7 mouse cellular contexts compared by ENCODE assay signal in the genomic region with DNA sequence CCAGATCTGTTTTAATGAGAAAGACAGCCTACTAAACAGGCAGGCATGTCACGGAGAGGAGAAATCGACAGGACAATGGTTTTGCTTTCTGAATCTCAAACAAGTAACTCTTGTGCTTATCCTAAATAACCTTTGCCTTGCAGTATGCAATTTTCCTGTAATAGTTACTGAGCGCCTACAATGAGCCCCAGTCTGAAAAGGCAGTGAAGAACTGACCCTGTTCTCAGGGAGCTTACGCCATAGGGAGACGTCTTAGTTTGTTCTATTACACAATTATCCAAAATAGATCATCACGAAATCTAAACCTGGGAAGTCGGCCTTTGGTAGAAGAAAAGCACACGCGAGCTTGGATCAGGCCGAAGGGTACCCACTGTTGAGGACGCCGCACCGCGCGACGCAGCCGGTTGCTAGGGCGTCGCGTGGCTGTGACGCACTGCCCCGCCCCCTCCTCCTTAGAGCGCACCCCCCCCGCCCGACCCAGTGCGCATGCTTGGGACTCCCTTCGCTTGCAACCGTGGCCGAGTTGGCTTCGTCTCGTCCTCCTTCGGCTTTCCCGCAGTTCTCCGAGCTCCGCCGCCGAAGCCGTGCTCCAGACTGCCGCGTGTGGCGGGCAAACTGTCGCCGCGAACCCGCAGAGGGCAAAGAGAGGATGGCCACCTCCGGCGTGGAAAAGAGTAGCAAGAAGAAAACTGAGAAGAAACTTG. TPM values are rescaled to one million over a fixed set of nuclear protein-coding genes. Genes with fewer than 3 reads are reported as not detected.
DNase-seq lines count a peak whose midpoint lies in the region; ATAC-seq and TF ChIP-seq lines count a peak whose summit lies in the region.

A gene (plus strand): TSS at position 500 of the 704 bp plus-strand sequence.

- ATAC-seq in intestine, embryonic 15.5 days, result peak; percentile 99
- ATAC-seq in midbrain, embryonic 12.5 days (ENCODE audit: low FRiP score, low read depth), result peak; percentile 97

- TF ChIP-seq CTCF in small intestine, adult 2 months (IDR thresholded peaks at IDR 0.05; ENCODE audit: extremely low read depth, insufficient read length, insufficient replicate concordance, low read depth, low read length), result no peak

- H3K27ac ChIP-seq in intestine, embryonic 15.5 days, result peak within 1 kb of the TSS; percentile 86
- H3K27ac ChIP-seq in midbrain, embryonic 12.5 days (replicated peaks), result peak within 1 kb of the TSS; percentile 96
- no peak within 1 kb of the TSS; the same call in 1 of the 2 replicates for H3K27ac ChIP-seq in small intestine, adult 2 months (ENCODE audit: insufficient read depth, low read depth, low read length)

- intact Hi-C loops in gastrocnemius, postnatal 36 days (cut with DNase I), result loop anchor here (2.0 kb wide), 1 partner anchor 65 kb away; a partner anchor contains a TSS
- intact Hi-C loops in left cerebral cortex, postnatal 4 days (cut with DNase I), result no loop called here

- H3K4me3 ChIP-seq in intestine, embryonic 15.5 days (replicated peaks), result peak within 1 kb of the TSS; percentile 82
- peak within 1 kb of the TSS; percentile 88 for H3K4me3 ChIP-seq in midbrain, embryonic 12.5 days
- peak within 1 kb of the TSS; percentile 80 for H3K4me3 ChIP-seq in small intestine, adult 2 months (ENCODE audit: low read depth, low read length)

- WGBS in intestine, embryonic 15.5 days, result 2% methylated on average over 47 of the region's 47 CpGs
- 1% methylated on average over 46 of the region's 47 CpGs for WGBS in midbrain, embryonic 12.5 days
- WGBS in small intestine, adult 2 months, result 1% methylated on average over 47 of the region's 47 CpGs

- no peaks in the 10 kb centered on the region for H3K27me3 ChIP-seq in intestine, embryonic 15.5 days (replicated peaks)
- H3K27me3 ChIP-seq in midbrain, embryonic 12.5 days, result no peaks in the 10 kb centered on the region
- H3K27me3 ChIP-seq in small intestine, adult 2 months (ENCODE audit: control insufficient read depth, insufficient read depth, low read length), result no peaks in the 10 kb centered on the region

- H3K9me3 ChIP-seq in intestine, embryonic 15.5 days, result no peaks in the 10 kb centered on the region
- no peaks in the 10 kb centered on the region for H3K9me3 ChIP-seq in midbrain, embryonic 12.5 days

- DNase-seq in adrenal gland, adult 2 months, result peak; percentile 91
- peak; percentile 96 for DNase-seq in embryo, embryonic 11 days
- DNase-seq in gastrocnemius, postnatal 36 days, result peak; percentile 81
- peak; percentile 93 for DNase-seq in left cerebral cortex, postnatal 4 days

- peak within 1 kb of the TSS; percentile 74 for H3K9ac ChIP-seq in intestine, embryonic 15.5 days
- peak within 1 kb of the TSS; percentile 95 for H3K9ac ChIP-seq in midbrain, embryonic 12.5 days (replicated peaks)

- H3K36me3 ChIP-seq in intestine, embryonic 15.5 days, result no peaks in the 10 kb centered on the region
- no peaks in the 10 kb centered on the region for H3K36me3 ChIP-seq in midbrain, embryonic 12.5 days
- H3K36me3 ChIP-seq in small intestine, adult 2 months (ENCODE audit: control insufficient read depth, insufficient read depth, low read length), result no peaks in the 10 kb centered on the region

- H3K4me2 ChIP-seq in intestine, embryonic 15.5 days (replicated peaks), result peak within 1 kb of the TSS; percentile 77
- H3K4me2 ChIP-seq in midbrain, embryonic 12.5 days (replicated peaks), result peak within 1 kb of the TSS; percentile 65

- peak; percentile 48; the same call in 1 of the 2 replicates for TF ChIP-seq POLR2A in small intestine, adult 2 months (IDR thresholded peaks at IDR 0.05; ENCODE audit: low read depth, low read length)

- no peaks in the 10 kb centered on the region for H3K4me1 ChIP-seq in intestine, embryonic 15.5 days (replicated peaks)
- peaks cover 23% of the 10 kb centered on the region for H3K4me1 ChIP-seq in midbrain, embryonic 12.5 days
- no peaks in the 10 kb centered on the region for H3K4me1 ChIP-seq in small intestine, adult 2 months (ENCODE audit: control insufficient read depth, insufficient read depth, insufficient read length, low read length)

RNA-seq across cellular contexts. Expression of the gene that starts here (rescaled TPM):
- total RNA-seq in adrenal gland, adult 2 months (2021), result 10 to 100 TPM; 31.4 to 37.6 TPM
- polyA plus RNA-seq in adrenal gland, adult 2 months (2012; rRNA removed), result 0.79 and 0.91 TPM in 2 replicates
- 10 to 100 TPM; 28.8 to 35.7 TPM for total RNA-seq in gastrocnemius, postnatal 36 days (2021)
- 32.5 and 39.5 TPM in 2 replicates for polyA plus RNA-seq in intestine, embryonic 15.5 days (2015; fragmentation: Nextera tagmentation; extraction: Ambion mirVana)
- 100 to 1,000 TPM; 167 to 174 TPM for total RNA-seq in left cerebral cortex, postnatal 4 days (2021)
- polyA plus RNA-seq in midbrain, embryonic 12.5 days (2016; fragmentation: Nextera tagmentation; extraction: Ambion mirVana), result 130 and 144 TPM in 2 replicates
- 0.09 and 0.28 TPM in 2 replicates for polyA plus RNA-seq in small intestine, adult 2 months (2012; rRNA removed)

Comparison
In these comparisons a context has a peak if more than half of its experiments do, and no peak if none do; other contexts are left out.
1. RNA of the gene that starts here (total RNA-seq): 167 to 174 TPM in left cerebral cortex, postnatal 4 days; 31.4 to 37.6 TPM in adrenal gland, adult 2 months and 28.8 to 35.7 TPM in gastrocnemius, postnatal 36 days; every median in the first group is over 4 times any median in the second.
2. RNA of the gene that starts here (polyA plus RNA-seq): 130 to 144 TPM in midbrain, embryonic 12.5 days and 32.5 to 39.5 TPM in intestine, embryonic 15.5 days; 0.79 to 0.91 TPM in adrenal gland, adult 2 months and 0.09 to 0.28 TPM in small intestine, adult 2 months; every median in the first group is over 10 times any median in the second.
3. Peak in every context shown above with its lines, with median percentiles within 50 percentile points of each other: DNase-seq and H3K4me3 ChIP-seq.